Mouse (Mus musculus): ENCODE measurements around the gene Cd300lf.
A peak's percentile ranks its signal among the peaks of the same experiment; 100 is the strongest.

Gene Cd300lf

DNA sequence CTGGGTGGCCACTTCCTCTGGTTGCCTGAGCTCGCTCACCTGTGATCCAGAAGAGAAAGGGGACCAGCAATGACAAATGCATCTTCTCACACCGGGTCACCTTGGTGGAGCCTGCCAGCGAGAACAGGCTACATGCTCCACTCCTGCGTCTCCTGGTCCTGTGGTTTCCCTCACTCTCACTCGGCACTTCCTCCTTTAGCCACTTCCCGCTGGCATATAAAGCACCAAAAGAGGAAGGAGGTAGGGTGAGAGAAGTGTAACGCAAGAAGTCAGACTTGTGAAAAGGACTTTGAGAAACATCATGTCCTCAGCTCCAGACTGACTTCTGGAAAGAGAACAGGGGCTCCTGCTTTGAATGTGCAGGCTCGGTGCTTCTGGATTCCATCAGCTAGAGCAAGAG lies at the start of gene Cd300lf:
Gene Cd300lf (minus strand): TSS at position 193 of the 400 bp plus-strand sequence.
- no peak for DNase-seq (ENCODE audit: low read depth, low spot score)

DNA sequence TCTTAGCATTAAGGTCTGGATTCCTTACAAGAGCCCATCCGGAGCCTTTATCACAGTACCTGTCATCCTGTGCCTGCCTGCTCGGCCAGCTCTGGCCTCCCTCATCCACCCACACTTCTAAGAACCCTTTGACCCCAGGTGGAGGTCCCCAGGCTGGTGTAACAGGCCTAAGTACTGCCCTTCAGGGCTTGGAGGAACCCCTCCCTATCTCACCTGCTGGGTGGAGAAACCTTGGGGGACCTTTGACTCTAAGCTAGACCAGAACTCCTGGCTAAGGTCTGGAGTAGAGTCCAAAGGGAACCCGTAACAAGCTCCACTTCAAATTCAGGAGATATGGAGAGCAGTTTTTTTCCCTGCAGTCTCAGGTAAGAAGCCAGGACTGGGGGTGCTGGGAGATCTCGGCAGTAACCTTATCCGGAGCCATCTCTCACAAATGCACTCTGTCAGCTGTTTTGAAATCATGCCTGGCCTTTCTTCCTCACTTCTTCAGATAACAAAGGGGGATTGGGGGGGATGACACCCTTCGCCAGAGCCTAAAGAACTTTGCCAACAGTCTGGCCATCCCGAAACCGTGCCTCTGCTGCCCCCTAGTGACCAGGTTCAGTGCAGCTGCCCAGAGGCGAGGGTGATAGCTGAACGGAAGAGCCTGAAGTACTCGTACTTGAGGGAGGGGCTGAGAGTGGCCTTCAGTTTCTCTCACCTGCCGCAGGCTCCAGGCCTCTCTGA lies 48.3 kb upstream of the Cd300lf start:
- DNase-seq (ENCODE audit: low read depth, low spot score), result peak; percentile 48

DNA sequence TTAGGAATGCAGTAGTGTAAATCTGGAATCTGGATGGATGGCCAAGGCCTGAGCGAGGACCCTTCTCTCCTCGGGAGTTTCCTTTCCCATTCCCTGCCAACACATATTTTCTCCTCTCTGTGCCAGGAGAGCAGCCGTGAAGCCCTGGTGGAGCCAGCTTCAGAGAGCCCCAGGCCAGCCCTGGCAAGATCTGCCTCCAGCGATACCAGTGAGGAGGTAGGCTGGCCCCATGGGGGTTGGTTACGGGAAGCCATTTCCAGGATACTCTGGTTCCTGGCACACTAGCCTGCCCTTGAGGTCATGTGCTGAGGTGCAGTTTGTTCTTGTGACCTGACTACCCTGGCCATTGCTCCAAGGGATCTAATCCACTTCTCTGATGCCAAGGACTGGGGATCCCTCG lies 46.1 kb upstream of the Cd300lf start:
- DNase-seq (ENCODE audit: low read depth, low spot score), result no peak

DNA sequence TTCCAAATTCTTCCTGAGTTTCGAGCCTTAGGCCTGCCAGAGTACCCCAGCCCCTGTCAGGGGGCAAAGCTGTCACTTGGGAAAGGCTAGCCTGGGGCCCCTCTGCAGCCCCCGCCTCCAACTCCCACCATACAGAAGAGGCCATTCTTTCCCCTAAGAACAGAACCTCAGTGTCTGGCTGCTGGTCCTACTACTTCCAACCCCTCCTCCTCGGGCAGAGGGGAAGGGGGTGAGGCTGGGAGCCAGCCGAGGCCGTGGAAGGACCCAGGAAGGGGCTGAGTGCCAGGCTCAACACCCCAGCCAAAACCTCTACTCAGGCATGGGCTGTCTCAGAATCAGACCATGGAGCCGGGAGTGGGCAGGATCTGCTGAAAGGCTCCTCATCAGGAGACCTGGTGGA lies 45.4 kb upstream of the Cd300lf start:
- no peak for DNase-seq (ENCODE audit: low read depth, low spot score)

DNA sequence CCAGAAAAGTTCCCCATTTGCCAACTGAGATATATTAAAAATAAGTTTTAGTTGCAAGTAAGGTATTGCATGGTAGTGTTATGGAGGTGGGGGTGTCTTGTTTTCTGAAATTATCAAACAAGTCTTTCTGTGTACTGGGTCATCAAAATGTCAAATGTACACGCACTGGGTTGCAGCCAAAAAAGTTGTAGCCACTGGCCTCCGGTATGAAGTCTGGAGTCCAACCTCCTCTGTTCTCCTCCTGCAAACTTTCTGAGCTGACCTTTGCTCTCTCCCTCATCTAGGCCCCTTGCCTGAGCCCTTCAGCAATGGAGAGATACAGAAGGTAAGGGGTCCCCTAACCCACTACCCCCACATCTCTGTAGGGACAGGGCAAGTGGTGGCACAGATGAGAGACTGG lies 45.0 kb upstream of the Cd300lf start:
- DNase-seq (ENCODE audit: low read depth, low spot score), result no peak

DNA sequence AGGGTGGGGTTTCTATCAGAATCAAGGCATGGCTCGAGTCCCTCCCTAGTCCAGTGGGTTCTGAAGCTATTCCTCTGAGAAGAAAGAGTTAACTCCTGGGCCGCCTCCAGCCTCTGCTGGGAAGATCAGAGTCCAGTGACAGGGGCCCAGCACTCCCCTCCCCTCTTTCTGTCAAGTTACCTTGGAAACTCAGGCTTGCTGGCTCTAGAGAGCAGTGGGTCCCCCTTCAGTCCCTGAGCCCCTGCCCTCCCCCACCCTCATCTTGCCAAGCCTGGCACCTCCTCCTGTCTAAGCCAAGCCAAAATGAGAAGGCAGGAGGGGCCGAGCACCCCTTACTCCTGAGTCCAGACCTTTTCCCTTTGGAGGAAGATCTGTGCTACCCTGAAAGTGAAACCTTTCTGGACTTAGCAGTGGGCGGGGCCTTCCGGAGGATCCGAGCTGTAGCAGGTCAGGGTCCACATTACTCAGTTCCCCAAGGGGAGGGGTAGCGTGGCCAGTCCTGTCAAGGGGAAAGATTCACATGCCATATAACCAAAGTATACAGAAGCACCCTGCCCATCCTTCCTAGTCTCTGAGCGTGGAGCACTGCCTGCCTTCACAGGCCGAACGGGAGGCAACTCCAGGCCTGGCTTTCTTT lies 43.9 kb upstream of the Cd300lf start:
- no peak for DNase-seq (ENCODE audit: low read depth, low spot score)

DNA sequence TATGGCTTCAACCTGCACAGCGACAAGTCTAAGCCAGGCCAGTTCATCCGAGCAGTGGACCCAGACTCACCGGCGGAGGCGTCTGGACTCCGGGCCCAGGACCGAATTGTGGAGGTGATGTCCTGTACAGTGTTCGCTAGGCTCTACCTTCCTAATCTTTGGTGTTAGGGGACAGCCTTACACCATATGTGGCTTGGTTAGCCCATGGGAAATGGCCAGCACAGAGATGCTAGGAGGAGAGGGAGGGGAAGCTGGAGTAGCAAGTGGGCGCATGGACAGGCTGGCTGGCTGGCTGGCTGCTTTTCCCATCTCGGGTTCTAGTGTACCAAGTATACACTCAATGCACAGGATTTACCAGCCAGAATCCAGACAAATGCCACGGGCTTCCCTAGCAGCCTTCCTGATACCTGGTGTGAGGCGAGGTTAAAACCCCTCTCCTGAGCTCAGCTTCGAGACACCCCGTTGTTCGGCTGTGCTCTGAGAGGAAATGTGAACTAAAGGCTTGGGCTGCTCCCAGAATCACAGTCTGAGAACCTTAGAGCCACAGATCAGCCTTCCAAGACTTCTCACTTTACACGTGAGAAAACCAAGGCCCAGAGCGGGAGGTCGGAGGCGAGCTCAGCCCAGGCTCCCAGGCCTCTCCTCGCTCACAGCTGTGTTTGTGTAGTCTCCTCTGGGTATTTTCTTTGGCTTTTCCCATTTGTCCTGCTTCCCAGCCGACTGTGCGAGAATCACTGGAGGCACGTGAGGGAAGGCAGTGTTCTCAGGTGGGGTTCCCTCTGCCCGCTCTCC lies 42.8 kb upstream of the Cd300lf start:
- no peak for DNase-seq (ENCODE audit: low read depth, low spot score)

DNA sequence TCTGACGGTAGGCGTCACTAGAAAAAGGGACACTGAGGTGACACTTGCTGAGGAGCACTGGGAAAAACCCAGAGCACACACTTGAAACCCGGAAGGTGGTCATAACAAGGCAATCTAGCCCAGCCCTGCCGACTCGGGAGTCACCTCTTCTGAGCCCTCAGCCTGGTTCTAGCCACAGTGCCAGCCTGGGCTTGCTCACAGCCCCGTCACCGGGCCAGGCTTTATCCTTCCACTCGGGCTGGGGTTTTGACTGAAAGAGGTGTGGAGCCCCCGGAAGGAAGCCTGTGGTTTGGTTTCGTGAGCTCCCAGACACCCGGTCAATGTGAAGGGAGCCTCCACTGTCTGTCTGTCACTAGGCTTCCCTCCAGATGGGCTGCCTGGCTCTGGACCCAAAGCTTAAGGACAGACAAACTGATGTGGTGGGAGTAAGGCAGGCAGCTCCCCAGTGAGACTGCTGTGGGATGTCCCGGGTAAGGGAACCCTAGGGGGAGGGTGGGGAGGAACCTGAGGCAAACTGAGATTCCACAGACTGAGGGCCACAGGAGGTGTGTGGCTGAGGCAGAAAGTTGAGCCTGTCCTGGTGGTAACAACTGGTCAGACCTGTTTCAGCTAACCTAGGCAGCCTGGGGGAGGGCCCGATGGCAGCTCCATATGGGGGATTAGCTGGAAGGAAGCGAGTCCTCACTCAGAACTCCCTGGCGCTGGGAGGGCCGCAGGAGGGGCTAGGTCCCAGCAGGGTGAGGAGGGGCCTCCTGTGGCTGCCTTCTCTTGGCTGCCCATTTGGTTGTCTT lies 40.0 kb upstream of the Cd300lf start:
- no peak for DNase-seq (ENCODE audit: low read depth, low spot score)

DNA sequence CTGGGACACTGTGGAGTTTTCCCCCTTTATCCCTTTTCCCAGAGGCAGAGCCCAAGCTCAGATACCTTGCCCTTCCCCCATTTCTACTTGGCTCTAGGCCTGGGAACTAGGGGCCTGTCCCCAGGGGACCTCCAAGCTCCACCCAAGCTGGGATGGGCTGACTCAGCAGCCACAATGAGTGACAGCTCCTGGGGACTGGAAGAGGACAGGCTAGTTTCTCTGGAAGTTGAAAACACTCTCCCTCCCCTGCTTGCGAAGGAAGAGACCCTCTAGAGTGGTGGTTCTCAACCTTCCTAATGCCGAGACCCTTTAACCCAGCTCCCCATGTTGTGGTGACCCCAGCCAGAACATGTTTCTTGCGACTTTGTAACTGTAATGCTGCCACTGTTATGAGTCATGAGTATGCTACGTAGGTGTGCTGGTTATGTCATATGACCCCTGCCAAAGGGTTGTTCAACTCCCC lies 39.1 kb upstream of the Cd300lf start:
- DNase-seq (ENCODE audit: low read depth, low spot score), result no peak

DNA sequence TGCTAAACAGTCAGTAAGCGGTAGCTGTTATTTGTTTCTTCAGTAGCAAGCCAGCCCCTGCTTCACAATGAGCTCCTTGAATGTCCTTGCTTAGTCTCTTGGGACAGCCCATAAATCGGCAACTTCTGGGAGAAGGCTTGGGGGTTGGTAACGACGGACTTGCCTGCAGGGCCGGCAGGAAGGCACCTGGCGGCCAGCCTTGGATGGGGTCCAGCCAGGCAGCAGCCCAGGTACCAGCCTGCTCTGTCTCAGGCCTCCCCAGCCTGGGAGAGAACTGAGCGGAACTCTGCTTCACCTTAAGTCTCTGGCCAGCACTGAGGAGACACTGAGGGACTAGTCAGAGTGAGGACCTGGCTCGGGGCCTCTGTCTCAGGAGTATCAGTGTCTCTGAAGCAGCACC lies 37.3 kb upstream of the Cd300lf start:
- no peak for DNase-seq (ENCODE audit: low read depth, low spot score)

DNA sequence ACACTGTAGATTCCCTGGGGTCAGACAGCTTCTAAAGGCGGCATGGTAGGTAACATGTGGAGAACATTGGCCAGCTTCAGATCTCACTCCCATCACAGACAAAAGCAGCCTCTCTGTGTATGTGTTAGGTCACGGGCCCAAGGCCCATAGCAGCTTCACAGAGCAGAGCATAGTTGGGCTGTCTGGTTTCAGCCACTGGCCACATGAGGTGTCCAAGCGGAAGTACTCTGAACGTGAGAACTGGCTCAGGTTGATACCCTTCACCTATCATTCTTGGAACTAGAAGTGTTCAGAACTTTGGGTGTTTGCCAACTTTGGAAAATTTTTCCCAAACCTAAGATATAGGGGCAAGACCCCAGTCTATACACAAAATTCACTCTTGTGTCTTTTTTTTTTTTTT lies 35.6 kb upstream of the Cd300lf start:
- no peak for DNase-seq (ENCODE audit: low read depth, low spot score)

DNA sequence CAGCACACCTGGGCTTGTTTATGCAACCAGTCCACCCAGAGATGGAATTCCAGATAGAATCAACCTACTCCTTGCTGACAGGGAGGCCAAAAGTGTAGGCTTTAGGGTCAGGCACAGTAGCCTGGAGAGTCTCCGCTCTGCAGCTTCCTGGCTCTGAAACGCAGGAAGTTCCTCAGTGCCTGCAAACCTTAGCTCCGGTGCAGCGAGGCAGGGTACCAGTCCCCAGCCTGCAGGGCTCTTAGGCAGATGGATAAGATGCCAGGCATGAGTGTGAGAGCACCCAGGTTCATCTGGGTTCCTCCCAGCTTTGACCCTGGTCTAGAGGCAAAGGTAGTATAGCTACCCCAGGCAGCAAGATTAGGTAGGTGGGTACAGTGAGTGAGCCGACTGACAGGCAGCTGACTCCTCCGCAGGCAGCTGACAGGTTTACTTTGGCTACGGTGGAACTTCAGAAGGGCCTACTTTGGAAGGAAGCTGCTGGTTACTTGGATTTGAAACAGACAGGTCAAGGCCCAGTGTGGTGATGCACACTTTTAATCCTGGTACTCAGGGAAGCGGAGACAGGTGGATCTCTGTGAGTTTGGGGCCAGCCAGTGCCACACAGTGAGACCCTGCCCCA lies 33.9 kb upstream of the Cd300lf start:
- no peak for DNase-seq (ENCODE audit: low read depth, low spot score)

DNA sequence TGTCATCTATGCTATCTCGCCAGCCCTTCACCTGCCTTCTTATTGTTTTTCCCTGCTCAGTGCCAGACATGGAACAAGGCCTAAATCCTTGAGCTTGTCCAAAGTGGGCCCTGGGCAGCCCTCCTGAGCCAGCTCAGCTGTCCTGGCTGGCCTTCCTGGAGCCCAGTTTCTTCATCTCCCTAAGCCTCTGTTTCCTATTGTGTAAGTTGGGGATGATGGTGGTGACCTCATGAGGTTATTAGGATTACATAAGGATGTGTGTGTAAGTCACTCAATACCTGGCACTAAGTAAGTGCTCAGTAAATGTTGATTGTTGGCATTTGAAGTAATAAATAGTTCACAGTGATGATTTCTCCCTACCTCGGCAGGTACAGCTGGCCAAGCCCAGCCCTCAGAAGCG lies 33.0 kb upstream of the Cd300lf start:
- DNase-seq (ENCODE audit: low read depth, low spot score), result no peak

DNA sequence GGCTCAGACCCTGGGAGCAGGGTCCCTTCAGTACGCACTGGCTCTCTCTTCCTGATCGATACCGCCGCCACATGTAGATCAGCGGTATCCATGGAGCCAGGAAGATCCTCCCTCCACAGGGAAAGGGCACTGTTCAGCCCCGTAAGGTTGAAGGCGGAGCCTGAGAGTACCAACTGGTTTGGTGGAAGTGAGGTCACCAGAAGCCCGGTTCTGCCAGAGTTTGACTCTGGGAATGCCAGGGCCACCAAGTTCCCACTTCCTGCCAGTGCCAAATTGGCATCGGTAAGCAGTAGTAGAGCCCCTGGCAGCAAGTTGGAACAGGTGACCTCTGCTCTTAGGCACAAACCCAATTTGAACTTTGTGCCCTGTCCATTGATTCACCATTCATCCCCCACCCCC lies 31.2 kb upstream of the Cd300lf start:
- DNase-seq (ENCODE audit: low read depth, low spot score), result no peak

DNA sequence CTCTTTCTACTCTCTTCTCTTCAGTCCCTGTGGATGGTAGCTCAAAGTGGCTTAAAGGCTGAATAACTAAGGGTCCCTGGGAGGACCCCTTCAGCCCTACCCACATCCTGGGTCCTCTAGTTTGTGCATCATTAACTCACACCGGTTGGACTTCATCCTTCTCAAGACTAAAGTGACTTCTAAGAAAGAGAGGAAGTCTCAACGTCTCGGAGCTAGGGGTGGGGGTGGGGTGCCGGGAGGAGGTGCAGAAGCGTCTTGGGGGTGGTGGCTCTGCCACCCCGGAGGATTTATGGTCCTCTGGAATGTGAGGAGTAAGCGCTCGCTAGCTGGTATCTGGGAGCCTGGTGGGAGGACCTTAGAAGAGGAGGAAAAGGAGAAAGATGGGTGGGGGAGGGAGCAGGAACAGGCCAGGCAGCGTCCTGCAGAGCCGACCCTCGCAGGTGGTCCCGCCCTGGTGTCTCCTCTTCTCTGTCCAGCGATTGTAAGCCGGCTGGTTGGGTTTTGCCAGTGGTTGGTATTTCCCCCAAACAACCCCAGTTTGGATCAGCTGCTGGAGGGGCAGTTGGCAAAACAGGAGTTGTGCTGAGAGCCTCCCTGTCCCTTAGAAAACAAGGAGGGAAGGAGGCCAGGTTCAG lies 30.7 kb upstream of the Cd300lf start:
- no peak for DNase-seq (ENCODE audit: low read depth, low spot score)

DNA sequence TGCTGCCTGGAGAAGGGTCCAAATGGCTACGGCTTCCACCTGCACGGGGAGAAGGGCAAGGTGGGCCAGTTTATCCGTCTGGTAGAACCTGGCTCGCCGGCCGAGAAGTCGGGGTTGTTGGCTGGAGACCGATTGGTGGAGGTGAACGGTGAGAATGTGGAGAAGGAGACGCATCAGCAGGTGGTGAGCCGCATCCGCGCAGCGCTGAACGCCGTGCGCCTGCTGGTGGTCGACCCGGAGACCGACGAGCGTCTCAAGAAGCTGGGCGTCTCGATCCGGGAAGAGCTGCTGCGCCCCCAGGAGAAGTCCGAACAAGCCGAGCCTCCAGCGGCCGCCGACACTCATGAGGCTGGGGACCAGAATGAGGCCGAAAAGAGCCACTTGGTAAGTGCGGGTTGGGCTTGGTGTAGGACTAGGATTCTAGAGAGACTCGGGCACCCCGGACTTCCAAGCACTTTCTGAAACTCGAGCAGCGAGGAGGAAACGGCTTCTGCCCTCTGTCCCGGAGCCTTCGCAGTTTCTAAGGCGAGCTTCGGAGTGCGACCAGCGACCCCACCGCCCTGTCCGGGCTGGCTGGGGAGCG lies 29.9 kb upstream of the Cd300lf start:
- no peak for DNase-seq (ENCODE audit: low read depth, low spot score)

DNA sequence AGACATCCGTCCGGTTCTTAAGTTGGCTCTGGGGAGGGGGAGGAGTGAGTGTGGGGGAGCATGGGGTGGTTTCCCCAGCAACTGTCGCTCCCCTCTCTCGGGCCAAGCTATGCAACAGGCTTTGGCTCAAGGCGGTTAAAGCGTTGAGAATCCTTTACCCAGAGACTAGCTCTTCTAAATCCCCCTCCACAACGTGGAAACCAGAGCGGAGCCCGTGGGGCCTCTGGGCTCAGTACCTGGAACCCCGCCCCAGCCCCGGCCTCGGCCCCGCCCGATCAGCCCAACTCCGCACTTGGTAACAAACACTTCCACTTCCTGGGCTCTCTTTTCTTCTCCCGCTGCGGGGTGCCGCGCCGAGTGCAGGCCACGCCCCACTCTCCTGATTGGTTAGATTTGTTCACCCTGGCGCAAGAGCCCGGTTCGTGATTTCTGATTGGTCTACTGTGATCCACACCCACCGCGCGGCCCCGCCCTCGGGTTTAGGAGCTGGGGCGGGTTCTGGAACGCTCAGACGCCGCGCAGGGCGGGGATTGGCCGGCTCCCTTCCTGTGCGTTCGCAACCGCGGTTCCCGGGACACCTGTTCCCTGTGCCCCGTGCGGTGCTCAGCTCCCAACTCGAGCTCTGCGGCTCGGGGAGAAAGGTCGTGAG lies 29.2 kb upstream of the Cd300lf start, which contains the start of gene Slc9a3r1:
Gene Slc9a3r1 (plus strand): TSS at position 510 of the 649 bp plus-strand sequence.
- peak; percentile 80 for DNase-seq (ENCODE audit: low read depth, low spot score)

DNA sequence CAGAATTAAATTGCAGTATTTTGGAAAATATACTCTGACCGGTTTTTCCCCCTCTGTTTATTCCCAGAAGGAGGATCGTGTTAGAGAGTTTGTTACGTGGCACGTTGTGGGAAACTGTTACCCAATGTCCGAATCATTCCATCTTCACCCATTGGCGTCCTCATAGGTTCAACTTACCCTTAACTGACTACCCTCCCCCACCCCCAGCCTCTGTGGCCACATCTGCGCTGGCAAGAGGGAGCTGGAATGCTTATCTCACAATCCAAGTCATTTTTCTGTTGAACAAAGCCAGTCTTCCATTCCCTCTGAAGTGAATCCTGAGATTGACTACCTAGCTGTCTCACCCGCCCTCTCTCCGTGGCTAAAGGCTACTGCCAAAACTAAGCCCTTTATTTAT lies 28.4 kb upstream of the Cd300lf start:
- no peak for DNase-seq (ENCODE audit: low read depth, low spot score)

DNA sequence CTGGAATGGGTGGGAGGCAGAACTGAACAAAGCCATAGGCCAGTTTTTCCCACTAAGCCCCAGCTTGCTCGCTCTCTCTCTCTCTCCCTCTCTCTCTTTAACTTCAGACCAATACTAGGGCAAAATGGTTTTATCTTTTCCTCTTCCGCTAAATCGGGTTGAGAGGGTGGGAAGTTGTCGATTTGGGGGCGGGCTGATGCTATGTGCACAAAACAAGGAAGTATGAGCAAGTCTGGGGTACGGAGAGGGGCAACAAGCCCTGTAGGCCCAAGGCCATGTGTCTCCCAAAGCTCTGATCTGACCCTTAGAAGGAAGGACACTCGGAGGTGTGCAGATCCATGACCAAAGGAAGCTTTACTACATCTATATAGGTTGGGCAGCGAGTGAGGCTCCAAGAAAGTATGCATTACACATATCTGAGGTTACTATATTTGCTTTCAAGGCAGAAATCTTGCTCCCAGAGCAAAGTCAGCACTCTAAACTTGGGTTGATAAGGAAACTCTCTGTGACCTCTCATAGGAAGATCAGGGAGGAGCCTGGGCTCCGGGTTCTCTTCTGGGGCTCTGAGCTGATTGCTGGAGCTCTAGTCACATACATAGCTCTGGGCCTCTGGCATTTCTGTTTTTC lies 27.9 kb upstream of the Cd300lf start:
- no peak for DNase-seq (ENCODE audit: low read depth, low spot score)
